Mouse (Mus musculus) adipose tissue, adult 10 weeks (tissue): ENCODE measurements around the gene Dcdc2a. TPM values are rescaled to one million over a fixed set of nuclear protein-coding genes. Genes with fewer than 3 reads are reported as not detected.

Experiments
- polyA plus RNA-seq: library from polyadenylated mRNA; stranded (reverse); fragments of 350-450 nt; fragmentation: Illumina TruSeq; extraction: RNeasy Lipid Tissue Mini Kit (QIAGEN cat#74804); gene quantifications from one replicate; pipeline ENCODE4 v1.2.3, GENCODE M21; 2014; ENCODE audit warnings: low read depth, low replicate concordance

The Dcdc2a gene
- polyA plus RNA-seq, result 21.1 TPM

DNA sequence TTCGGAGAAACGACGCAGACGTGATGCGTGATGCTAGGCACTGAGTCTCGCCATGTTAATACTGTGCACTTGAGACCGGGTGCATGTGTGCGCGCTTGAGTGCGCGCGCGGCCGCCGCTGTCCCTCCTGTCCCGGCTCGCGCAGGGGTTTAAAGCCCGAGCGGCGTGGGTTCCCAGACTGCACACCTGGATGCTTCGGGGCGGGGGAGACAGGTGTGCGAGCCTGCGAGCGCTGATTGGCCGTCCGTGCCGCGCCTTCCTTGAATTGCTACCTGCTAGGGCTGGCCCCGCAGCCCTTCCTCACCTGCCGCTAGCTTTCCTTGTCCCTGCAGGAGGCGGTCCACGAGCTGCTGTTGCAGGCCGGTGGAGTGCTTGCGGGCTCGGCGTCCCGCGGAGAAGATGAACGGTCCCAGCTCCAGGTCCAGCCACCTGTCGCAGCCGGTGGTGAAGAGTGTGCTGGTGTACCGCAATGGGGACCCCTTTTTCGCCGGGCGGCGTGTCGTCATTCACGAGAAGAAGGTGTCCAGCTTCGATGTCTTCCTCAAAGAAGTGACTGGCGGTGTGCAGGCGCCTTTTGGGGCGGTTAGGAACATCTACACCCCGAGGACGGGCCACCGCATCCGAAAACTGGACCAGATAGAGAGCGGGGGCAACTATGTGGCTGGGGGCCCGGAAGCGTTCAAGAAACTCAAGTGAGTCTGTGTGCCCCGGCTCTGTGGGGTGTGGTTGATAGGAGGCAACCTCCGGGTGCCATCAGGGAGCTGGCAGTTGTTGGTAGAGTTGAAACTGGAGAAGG, at the start of gene Dcdc2a:
TSS of gene Dcdc2a (plus strand) at position 132 of the 795 bp plus-strand sequence.

DNA sequence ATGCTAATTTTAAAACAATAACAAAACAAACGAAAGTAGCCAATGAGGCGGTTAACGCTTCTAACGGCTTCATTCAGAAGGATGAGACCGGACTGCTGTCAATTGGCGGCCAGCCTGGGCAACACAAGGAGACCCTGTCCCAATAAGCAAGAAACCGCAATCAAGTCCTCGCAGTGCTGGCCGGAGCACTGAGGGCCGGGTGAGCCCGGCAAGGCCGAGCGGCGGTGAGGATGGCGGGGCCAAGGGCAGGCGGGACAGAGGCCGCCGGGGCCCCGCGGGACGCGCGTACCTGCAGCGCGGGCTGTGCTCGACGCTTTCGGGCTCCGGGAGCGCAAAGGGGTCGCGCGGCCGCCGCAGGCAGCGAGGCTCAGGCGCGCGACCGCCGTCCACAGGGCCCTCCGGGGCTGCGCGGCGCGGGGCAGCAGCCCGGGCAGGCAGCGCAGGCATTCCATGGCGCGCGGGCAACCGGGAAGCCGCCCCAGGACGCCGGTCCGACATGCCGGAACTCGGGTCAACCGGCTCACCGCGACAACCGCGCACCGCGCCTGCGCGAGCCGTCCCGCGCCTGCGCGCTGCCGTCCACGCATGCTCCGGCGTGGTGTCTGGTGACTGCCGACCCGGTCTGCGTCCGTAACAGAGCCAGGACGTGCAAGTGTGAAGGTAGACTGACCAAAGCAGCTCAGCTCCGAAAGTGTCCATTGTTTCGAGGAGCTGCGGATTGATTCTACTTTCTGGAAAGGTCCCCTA, 35.8 kb upstream of the Dcdc2a start, which contains the start of gene Mrs2:
TSS of gene Mrs2 (minus strand) at position 587 of the 747 bp plus-strand sequence.

Other genes starting within 250 kb of the Dcdc2a start
- 78.9 TPM for gene Acot13, start 224.5 kb upstream of the Dcdc2a start, polyA plus RNA-seq
- 20.7 TPM for gene Tdp2, start 224.3 kb upstream of the Dcdc2a start, polyA plus RNA-seq
- 0.19 TPM for gene D130043K22Rik, start 210.9 kb upstream of the Dcdc2a start, polyA plus RNA-seq
- gene Aldh5a1, start 118.3 kb upstream of the Dcdc2a start, polyA plus RNA-seq, result 13.6 TPM
- 16.8 TPM for gene Gpld1, start 112.9 kb upstream of the Dcdc2a start, polyA plus RNA-seq
- 28.2 TPM for gene Mrs2, start 35.6 kb upstream of the Dcdc2a start, polyA plus RNA-seq
- 0.98 TPM for gene Nrsn1, start 214.5 kb downstream of the Dcdc2a start, polyA plus RNA-seq